Mouse (Mus musculus) kidney, postnatal 0 days (tissue): ENCODE data around the gene Gpd2. TPM values are rescaled to one million over a fixed set of nuclear protein-coding genes. Genes with fewer than 3 reads are reported as not detected.

Experiments
- ATAC-seq: fragments of 200-750 bp; cut with Nextera tagmentation; replicated peaks from 2 replicates; pipeline ENCODE4 v1.8.0; 2017; ENCODE audit warnings: low read depth, moderate number of reproducible peaks, moderate TSS enrichment, moderate library complexity; ENCODE audit not compliant: low FRiP score
- DNase-seq: peaks from one replicate; pipeline ENCODE4 v3.0.0-alpha.2; 2016; ENCODE audit warnings: low spot score
- H3K27ac ChIP-seq: fragments of 300-500 bp; sonication (generic); 2 replicates; pipeline ENCODE4 v1.5.1; 2014; ENCODE audit warnings: mild to moderate bottlenecking
- H3K27me3 ChIP-seq: fragments of 300-500 bp; sonication (generic); 2 replicates; pipeline ENCODE4 v1.6.1; 2014; ENCODE audit warnings: low read length, mixed read lengths; ENCODE audit not compliant: insufficient read depth
- H3K36me3 ChIP-seq: fragments of 300-500 bp; sonication (generic); 2 replicates; pipeline ENCODE4 v1.6.1; 2014; ENCODE audit warnings: low read length, mixed read lengths; ENCODE audit not compliant: insufficient read depth
- H3K4me1 ChIP-seq: fragments of 300-500 bp; sonication (generic); replicated peaks from 2 replicates; pipeline ENCODE4 v1.6.1; 2014; ENCODE audit warnings: antibody characterized with exemption, low read length, mixed read lengths; ENCODE audit not compliant: insufficient read depth
- H3K4me2 ChIP-seq: fragments of 300-500 bp; sonication (generic); 2 replicates; pipeline ENCODE4 v1.6.1; 2014; ENCODE audit warnings: mild to moderate bottlenecking, low read length, moderate library complexity, mixed read lengths
- H3K4me3 ChIP-seq: fragments of 300-500 bp; sonication (generic); replicated peaks from 2 replicates; pipeline ENCODE4 v1.5.1; 2014; ENCODE audit warnings: low read depth, low read length
- H3K9ac ChIP-seq: fragments of 300-500 bp; sonication (generic); 2 replicates; pipeline ENCODE4 v1.6.1; 2014; ENCODE audit warnings: low read depth, low read length
- H3K9me3 ChIP-seq: fragments of 300-500 bp; sonication (generic); replicated peaks from 2 replicates; pipeline ENCODE4 v1.6.1; 2016; ENCODE audit warnings: low read length, inconsistent platforms, mixed read lengths
- CTCF ChIP-seq: IDR thresholded peaks from 2 replicates; pipeline ENCODE4 v1.5.1; 2016; ENCODE audit warnings: antibody characterized with exemption, low read depth, mild to moderate bottlenecking, moderate library complexity
- WGBS: fragments of 180-500 bp; shearing (Covaris S2); extraction: QIAGEN DNeasy Blood & Tissue Kit; methylation state at CpG from one replicate; pipeline ENCODE4 v1.1.7; 2014; 5-methylcytosine and 5-hydroxymethylcytosine counted together
- polyA plus RNA-seq: library from polyadenylated mRNA; unstranded; fragments of >200 nt; fragmentation: Nextera tagmentation; extraction: Ambion mirVana; gene quantifications from 2 replicates; pipeline ENCODE4 v1.2.1, GENCODE M21; 2015

Gpd2 gene
- polyA plus RNA-seq, 1 experiment from 2014 or later: 11.9 TPM

DNA sequence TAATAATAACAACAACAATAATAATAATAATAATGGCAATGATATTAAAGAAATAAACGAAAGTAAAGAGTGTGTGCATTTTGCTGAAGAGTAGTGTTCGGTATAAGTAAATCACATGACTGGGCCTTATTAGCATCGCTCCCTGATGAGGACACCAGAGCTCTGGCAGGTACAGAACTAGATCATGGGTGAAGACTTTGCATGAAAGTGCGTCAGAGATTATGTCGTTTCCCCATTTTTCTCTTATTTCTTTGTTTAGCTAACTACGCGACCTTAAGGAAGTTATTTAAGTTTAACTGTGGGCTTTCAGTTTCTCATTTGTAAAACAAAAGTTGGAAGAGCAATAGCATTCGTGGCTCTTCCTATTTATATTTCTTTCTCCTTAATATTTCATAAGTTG lies 5.1 kb upstream of the Gpd2 start:
- TF ChIP-seq CTCF: no peak
- DNase-seq: no peak
- no peak overlapping the region for H3K27ac ChIP-seq
- peaks cover 4% of the 10 kb centered on the region; the same call in 1 of the 2 replicates for H3K4me1 ChIP-seq
- no peaks in the 10 kb centered on the region for H3K27me3 ChIP-seq
- H3K4me2 ChIP-seq: no peak overlapping the region
- no peak overlapping the region for H3K4me3 ChIP-seq
- WGBS: 89% methylated on average over 8 of the region's 8 CpGs
- no peak for ATAC-seq
- H3K9ac ChIP-seq: no peak overlapping the region
- no peaks in the 10 kb centered on the region for H3K36me3 ChIP-seq
- no peaks in the 10 kb centered on the region for H3K9me3 ChIP-seq

GRCm38 (mm10) chr2:57236246-57236645 lies 1.2 kb upstream of the Gpd2 start:
- TF ChIP-seq CTCF: no peak
- Histone ChIP-seq H3K27me3 (no peaks in the 10 kb centered on the region), H3K4me2 (no peak overlapping the region), H3K4me3 (no peak overlapping the region), H3K4me1 (peaks cover 7% of the 10 kb centered on the region; the same call in 1 of the 2 replicates), H3K9ac (no peak overlapping the region), H3K36me3 (no peaks in the 10 kb centered on the region), H3K27ac (no peak overlapping the region), H3K9me3 (no peaks in the 10 kb centered on the region)
- WGBS: 81% methylated on average over 2 of the region's 2 CpGs
- ATAC-seq (no peak), DNase-seq (no peak)

GRCm38 (mm10) chr2:57237026-57237425 lies 409 bp upstream of the Gpd2 start:
- Histone ChIP-seq H3K4me2 (peak overlapping the region; percentile 97), H3K4me3 (peak overlapping the region; percentile 78; the same call in 1 of the 2 replicates), H3K4me1 (peaks cover 7% of the 10 kb centered on the region; the same call in 1 of the 2 replicates), H3K36me3 (no peaks in the 10 kb centered on the region), H3K27ac (0 out of 2 replicates have a peak overlapping the region, but pooled peaks have one; percentile 89), H3K9me3 (no peaks in the 10 kb centered on the region), H3K9ac (no peak overlapping the region), H3K27me3 (no peaks in the 10 kb centered on the region)
- no peak for ATAC-seq
- TF ChIP-seq CTCF: no peak
- WGBS: 40% methylated on average over 6 of the region's 6 CpGs
- no peak for DNase-seq

- H3K9me3 ChIP-seq: no peaks in the 10 kb centered on the region
- 0% methylated on average over 69 of the region's 69 CpGs for WGBS
- no peaks in the 10 kb centered on the region for H3K36me3 ChIP-seq
- H3K27ac ChIP-seq: peak overlapping the region; percentile 89
- ATAC-seq (peak; percentile 91), DNase-seq (peak; percentile 85)
- H3K4me1 ChIP-seq: peaks cover 7% of the 10 kb centered on the region; the same call in 1 of the 2 replicates
- H3K27me3 ChIP-seq: no peaks in the 10 kb centered on the region
- peak overlapping the region; percentile 78 for H3K4me3 ChIP-seq
- H3K4me2 ChIP-seq: peak overlapping the region; percentile 97
- no peak for TF ChIP-seq CTCF
- H3K9ac ChIP-seq: peak overlapping the region; percentile 91
Measured at GRCm38 (mm10) chr2:57237920-57238613, 632 bp downstream of the Gpd2 start.

- 4% methylated on average over 17 of the region's 17 CpGs for WGBS
- peak; percentile 39 for DNase-seq
- peak; percentile 10; the same call in 1 of the 2 replicates for ATAC-seq
- H3K4me2 ChIP-seq: peak overlapping the region; percentile 97
- H3K4me1 ChIP-seq: peaks cover 7% of the 10 kb centered on the region; the same call in 1 of the 2 replicates
- H3K27ac ChIP-seq: peak overlapping the region; percentile 89
- H3K9ac ChIP-seq: peak overlapping the region; percentile 91
- no peaks in the 10 kb centered on the region for H3K27me3 ChIP-seq
- H3K9me3 ChIP-seq: no peaks in the 10 kb centered on the region
- TF ChIP-seq CTCF: no peak
- H3K4me3 ChIP-seq: peak overlapping the region; percentile 78
- H3K36me3 ChIP-seq: no peaks in the 10 kb centered on the region
Measured at GRCm38 (mm10) chr2:57238614-57239165, 1.3 kb downstream of the Gpd2 start.

DNA sequence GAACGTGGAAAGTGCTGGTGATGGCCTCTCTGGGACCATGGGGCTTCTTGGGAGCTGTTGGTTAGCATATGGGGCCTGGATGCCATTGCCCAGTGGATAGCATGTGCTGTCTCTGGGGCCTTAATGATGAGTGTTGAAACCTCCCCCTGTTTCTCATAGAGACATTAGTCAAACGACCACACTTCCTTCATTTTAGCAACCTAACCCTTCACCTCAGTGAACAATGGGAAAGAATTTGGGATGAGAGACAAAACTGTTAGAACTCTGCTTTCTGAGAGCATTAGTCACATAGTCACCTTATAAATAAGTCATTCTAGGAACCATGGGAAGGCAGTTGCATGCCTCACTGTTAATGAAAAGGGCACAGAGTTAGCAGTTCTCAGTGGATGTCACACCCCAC lies 1.9 kb downstream of the Gpd2 start:
- WGBS: 27% methylated on average over 2 of the region's 2 CpGs
- Histone ChIP-seq H3K27ac (no peak overlapping the region), H3K36me3 (no peaks in the 10 kb centered on the region), H3K4me1 (peaks cover 7% of the 10 kb centered on the region; the same call in 1 of the 2 replicates), H3K9ac (no peak overlapping the region), H3K27me3 (no peaks in the 10 kb centered on the region), H3K4me3 (no peak overlapping the region), H3K9me3 (no peaks in the 10 kb centered on the region), H3K4me2 (peak overlapping the region; percentile 97; the same call in 1 of the 2 replicates)
- TF ChIP-seq CTCF: no peak
- ATAC-seq: no peak
- DNase-seq: no peak
